Mouse (Mus musculus) kidney, embryonic 16.5 days (tissue): ENCODE measurements at regions not wholly inside any gene's neighbourhood (a gene's known extent, or its start where the extent isn't known, plus 50 kb on each side); places are given as distances from the start of the nearest gene placed in this dataset.

Experiments
- ATAC-seq: fragments of 200-750 bp; cut with Nextera tagmentation; 2 replicates; pipeline ENCODE4 v1.8.0; 2017; ENCODE audit warnings: moderate TSS enrichment; ENCODE audit not compliant: low FRiP score, low TSS enrichment
- H3K27ac ChIP-seq: fragments of 300-500 bp; sonication (generic); 2 replicates; pipeline ENCODE4 v1.5.1; 2014; ENCODE audit warnings: low read length
- H3K27me3 ChIP-seq: fragments of 300-500 bp; sonication (generic); 2 replicates; pipeline ENCODE4 v1.6.1; 2014; ENCODE audit warnings: low read length, control low read depth, mixed read lengths; ENCODE audit not compliant: insufficient read depth
- H3K36me3 ChIP-seq: fragments of 300-500 bp; sonication (generic); 2 replicates; pipeline ENCODE4 v1.6.1; 2014; ENCODE audit warnings: low read length, control low read depth, mixed read lengths; ENCODE audit not compliant: insufficient read depth
- H3K4me1 ChIP-seq: fragments of 300-500 bp; sonication (generic); 2 replicates; pipeline ENCODE4 v1.6.1; 2014; ENCODE audit warnings: low read length, control low read depth, mixed read lengths; ENCODE audit not compliant: insufficient read depth
- H3K4me2 ChIP-seq: fragments of 300-500 bp; sonication (generic); replicated peaks from 2 replicates; pipeline ENCODE4 v1.6.1; 2014; ENCODE audit warnings: low read depth, low read length
- H3K4me3 ChIP-seq: fragments of 300-500 bp; sonication (generic); 2 replicates; pipeline ENCODE4 v1.5.1; 2014; ENCODE audit warnings: mild to moderate bottlenecking, low read length
- H3K9ac ChIP-seq: fragments of 300-500 bp; sonication (generic); replicated peaks from 2 replicates; pipeline ENCODE4 v1.6.1; 2014; ENCODE audit warnings: low read length
- H3K9me3 ChIP-seq: fragments of 300-500 bp; sonication (generic); 2 replicates; pipeline ENCODE4 v1.6.1; 2016; ENCODE audit warnings: low read length, control low read depth
- WGBS: fragments of 180-500 bp; shearing (Covaris S2); extraction: QIAGEN DNeasy Blood & Tissue Kit; methylation state at CpG from one replicate; pipeline ENCODE4 v1.1.7; 2014; 5-methylcytosine and 5-hydroxymethylcytosine counted together

DNA sequence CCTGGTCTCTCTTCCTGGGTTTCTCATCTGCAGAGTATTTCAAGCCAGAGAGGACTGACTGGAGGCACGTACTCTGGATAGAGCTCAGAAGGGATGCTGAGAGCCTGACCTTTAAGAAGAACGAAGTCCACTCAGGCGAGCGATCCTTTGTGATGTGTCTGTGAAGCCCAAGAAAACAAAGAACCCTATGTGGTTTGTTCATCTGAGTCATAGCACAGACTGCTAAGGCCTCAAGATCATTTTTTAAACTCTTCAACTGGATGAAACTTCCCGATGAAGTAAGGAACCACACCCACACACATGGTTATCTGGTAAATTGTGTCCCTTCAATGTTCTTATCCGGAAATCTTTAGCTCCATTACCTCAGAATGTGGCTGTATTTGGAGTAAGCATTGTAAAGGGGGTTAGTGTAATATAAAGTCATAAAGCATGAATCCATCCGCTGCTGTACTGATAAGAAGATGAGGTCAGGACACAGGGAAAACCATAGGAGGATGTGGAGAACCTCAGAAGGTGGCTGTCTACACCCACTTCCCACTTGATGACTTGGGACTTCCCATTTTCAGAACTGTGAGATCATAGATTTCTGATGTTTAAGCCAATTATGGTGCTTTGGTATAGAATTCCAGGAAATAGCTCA, 247.9 kb downstream of the Klf6 start:
- no peak for ATAC-seq
- no peak overlapping the region for H3K4me2 ChIP-seq
- WGBS: 88% methylated on average over 7 of the region's 7 CpGs

DNA sequence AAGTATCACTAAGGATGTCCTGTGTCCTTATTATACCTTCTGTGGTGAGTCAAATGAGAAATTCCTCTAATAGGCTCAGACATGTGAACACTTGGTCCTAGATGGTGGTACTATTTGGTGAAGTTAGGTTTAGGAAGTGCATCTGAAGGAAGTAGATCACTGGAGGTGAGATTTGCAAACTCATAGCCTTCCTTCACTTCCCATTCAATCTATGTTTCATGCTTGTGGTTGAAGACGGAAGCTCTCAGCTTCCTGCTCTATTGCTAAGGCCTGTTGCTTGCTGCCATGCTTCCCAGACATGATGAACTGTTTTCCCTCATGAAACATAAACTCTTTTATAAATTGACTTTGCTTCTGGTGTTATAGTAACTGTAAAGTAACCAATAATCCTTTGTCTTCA, 258.4 kb downstream of the Klf6 start:
- Histone ChIP-seq H3K27ac (no peak overlapping the region), H3K4me3 (no peak overlapping the region), H3K27me3 (no peaks in the 10 kb centered on the region), H3K9ac (no peak overlapping the region), H3K36me3 (no peaks in the 10 kb centered on the region), H3K9me3 (no peaks in the 10 kb centered on the region), H3K4me2 (no peak overlapping the region), H3K4me1 (no peaks in the 10 kb centered on the region)
- 77% methylated on average over 1 of the region's 1 CpGs for WGBS
- no peak for ATAC-seq

More for the DNA sequence above, 247.9 kb downstream of the Klf6 start:
- Histone ChIP-seq H3K4me3 (no peak overlapping the region), H3K4me1 (no peaks in the 10 kb centered on the region), H3K9me3 (no peaks in the 10 kb centered on the region), H3K9ac (no peak overlapping the region), H3K36me3 (no peaks in the 10 kb centered on the region), H3K27ac (no peak overlapping the region), H3K27me3 (no peaks in the 10 kb centered on the region)

DNA sequence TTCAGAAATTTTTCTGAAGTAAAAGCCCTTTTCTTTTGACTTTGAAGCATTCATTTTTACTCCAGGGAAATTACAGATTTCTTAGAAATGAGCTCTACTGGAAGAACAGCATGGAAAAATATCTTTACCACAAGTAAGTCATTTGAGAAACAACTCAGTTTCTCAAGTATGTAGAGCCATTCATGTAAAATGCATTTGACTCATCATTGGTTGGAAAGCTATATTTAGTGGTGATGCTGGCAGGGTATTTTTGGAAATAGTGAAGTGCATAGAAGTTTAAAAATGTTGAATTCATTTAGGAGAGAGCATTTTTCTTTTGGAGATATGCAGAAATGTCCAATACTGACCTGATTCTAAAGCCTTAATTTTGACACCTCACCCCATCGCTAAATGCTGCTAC, 266.0 kb downstream of the Klf6 start:
- ATAC-seq: no peak
- no peak overlapping the region for H3K4me3 ChIP-seq
- H3K36me3 ChIP-seq: no peaks in the 10 kb centered on the region
- no peak overlapping the region for H3K9ac ChIP-seq
- no peak overlapping the region for H3K27ac ChIP-seq
- no peaks in the 10 kb centered on the region for H3K27me3 ChIP-seq
- H3K9me3 ChIP-seq: no peaks in the 10 kb centered on the region
- no peak overlapping the region for H3K4me2 ChIP-seq
- WGBS: 96% methylated on average over 1 of the region's 1 CpGs
- H3K4me1 ChIP-seq: no peaks in the 10 kb centered on the region

DNA sequence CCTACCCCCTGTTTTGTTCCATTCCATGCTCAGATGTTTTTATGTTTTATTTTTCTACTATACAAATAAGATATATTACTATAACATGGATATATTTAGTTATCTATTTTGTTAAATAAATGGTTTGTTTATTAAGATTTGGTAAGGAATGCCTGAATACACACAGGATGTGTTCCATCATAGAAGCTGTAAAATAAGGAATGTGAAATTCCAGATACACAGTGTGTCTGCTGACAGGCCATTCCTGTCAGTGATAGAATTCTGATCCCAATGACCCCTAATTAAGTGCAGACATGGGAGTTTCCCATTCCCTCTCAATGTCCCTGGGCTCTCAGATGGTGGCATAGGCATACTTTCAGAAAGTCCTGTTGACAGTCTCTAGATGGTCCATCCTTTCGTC, 267.6 kb downstream of the Klf6 start:
- Histone ChIP-seq H3K9ac (no peak overlapping the region), H3K4me1 (no peaks in the 10 kb centered on the region), H3K4me3 (no peak overlapping the region), H3K4me2 (no peak overlapping the region), H3K36me3 (no peaks in the 10 kb centered on the region), H3K27me3 (no peaks in the 10 kb centered on the region), H3K27ac (no peak overlapping the region), H3K9me3 (no peaks in the 10 kb centered on the region)
- peak; percentile 63; the same call in 1 of the 2 replicates for ATAC-seq
- WGBS: 52% methylated on average over 1 of the region's 1 CpGs

DNA sequence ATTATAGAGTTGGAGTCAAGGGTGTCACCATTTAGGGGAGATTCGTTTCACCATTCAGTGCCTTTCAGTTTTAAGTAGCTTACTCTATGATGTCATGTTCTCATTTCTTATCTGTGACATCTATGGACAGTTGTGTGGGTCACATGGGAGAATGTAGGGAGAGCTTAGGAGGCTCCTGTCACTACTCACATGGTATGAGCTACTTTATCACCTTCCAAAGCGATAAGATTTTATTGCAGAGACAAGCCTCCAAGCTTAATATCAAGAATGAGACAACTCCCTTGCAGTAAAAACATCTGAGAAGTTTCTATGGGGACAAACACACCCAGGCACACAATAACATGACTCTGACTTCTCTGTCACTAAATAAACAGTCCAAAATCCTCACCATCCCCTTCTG, 270.1 kb downstream of the Klf6 start:
- 46% methylated on average over 2 of the region's 2 CpGs for WGBS
- H3K9me3 ChIP-seq: no peaks in the 10 kb centered on the region
- H3K9ac ChIP-seq: no peak overlapping the region
- H3K36me3 ChIP-seq: no peaks in the 10 kb centered on the region
- no peaks in the 10 kb centered on the region for H3K27me3 ChIP-seq
- H3K4me1 ChIP-seq: no peaks in the 10 kb centered on the region
- ATAC-seq: no peak
- H3K4me2 ChIP-seq: no peak overlapping the region
- H3K27ac ChIP-seq: no peak overlapping the region
- H3K4me3 ChIP-seq: no peak overlapping the region

DNA sequence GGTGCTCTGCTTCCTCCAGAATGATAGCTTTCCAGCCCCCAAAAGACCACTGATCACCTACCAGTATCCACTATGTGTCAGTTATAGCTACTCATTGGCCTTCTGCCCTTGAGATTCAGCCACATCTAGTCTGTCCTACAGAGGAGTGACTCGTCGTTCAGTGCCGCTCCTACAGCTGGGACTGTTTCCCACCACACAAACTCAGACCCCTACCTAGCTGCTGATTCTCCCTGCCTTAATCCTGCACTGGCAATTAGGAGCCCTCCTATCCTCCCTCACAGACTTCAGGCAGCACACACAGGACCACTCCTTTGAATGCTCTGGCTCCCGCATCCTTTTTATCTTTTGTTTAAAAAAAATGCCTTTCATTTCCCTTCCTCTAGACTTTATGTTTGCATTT, 275.9 kb downstream of the Klf6 start:
- no peak overlapping the region for H3K4me3 ChIP-seq
- no peaks in the 10 kb centered on the region for H3K36me3 ChIP-seq
- H3K27me3 ChIP-seq: no peaks in the 10 kb centered on the region
- no peak overlapping the region for H3K9ac ChIP-seq
- no peak for ATAC-seq
- no peaks in the 10 kb centered on the region for H3K9me3 ChIP-seq
- H3K4me1 ChIP-seq: no peaks in the 10 kb centered on the region
- WGBS: 26% methylated on average over 4 of the region's 4 CpGs
- no peak overlapping the region for H3K27ac ChIP-seq
- no peak overlapping the region for H3K4me2 ChIP-seq

DNA sequence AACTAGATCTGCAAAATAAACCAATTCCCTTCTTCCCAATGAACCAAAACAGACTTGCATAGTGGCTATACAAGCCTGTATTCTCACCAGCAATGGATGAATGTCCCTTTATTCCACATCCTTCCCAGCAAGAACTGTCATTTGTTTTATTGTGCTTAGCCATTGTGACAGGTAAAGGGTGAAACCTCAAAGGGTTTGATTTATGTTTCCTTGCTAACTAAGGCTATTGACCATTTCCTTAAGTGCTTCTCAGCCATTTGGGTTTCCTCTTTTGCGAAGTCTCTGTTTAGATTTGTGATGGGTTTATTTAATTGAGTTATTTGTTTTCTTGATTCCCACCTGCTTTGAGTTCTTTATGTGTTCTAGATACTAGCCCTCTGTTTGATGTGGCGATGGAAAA, 281.5 kb downstream of the Klf6 start:
- Histone ChIP-seq H3K36me3 (no peaks in the 10 kb centered on the region), H3K27me3 (no peaks in the 10 kb centered on the region), H3K4me3 (no peak overlapping the region), H3K9ac (no peak overlapping the region), H3K4me2 (no peak overlapping the region), H3K4me1 (no peaks in the 10 kb centered on the region), H3K9me3 (no peaks in the 10 kb centered on the region), H3K27ac (no peak overlapping the region)
- WGBS: 33% methylated on average over 2 of the region's 2 CpGs
- no peak for ATAC-seq

DNA sequence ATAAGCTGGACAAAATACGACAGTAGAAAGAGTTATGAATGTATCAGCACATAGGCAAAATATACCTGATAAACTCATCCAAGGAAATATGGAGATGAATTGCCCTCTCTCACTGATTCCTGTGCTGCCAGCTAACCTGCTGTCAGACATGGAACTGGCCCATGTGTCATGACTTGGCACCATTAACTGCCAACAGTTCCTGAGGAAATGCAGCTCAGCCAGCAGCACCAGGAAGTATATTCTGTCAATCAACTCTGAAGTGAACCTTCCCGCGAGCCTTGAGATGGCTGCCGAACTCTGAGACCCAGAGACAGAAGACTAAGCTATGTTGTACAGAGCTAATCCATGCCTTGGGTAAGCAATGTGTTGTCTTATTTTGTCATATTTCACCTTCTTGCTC, 292.4 kb downstream of the Klf6 start:
- no peaks in the 10 kb centered on the region for H3K36me3 ChIP-seq
- 84% methylated on average over 4 of the region's 4 CpGs for WGBS
- no peak overlapping the region for H3K9ac ChIP-seq
- H3K27me3 ChIP-seq: no peaks in the 10 kb centered on the region
- no peaks in the 10 kb centered on the region for H3K9me3 ChIP-seq
- no peak overlapping the region for H3K27ac ChIP-seq
- H3K4me3 ChIP-seq: no peak overlapping the region
- ATAC-seq: no peak
- H3K4me2 ChIP-seq: no peak overlapping the region
- no peaks in the 10 kb centered on the region for H3K4me1 ChIP-seq

DNA sequence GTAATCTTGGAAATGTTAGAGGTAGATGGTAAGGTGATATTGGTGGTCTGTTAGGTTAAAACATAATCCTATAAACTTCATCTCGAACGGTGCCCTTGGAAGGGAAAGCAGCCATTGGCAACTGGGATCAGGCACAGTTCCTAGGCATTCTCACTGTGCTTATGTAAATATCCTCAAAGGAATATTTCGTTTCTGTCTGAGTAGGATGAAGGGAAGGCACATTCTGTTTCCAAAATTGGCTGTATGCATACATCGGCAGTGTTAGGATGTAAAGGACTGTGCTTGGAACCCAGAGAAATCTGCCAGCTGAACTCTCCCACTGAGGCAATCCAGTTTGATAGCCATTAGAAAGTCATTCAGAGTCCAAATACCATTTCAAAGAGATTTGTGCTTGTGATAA, 294.9 kb downstream of the Klf6 start:
- H3K9me3 ChIP-seq: no peaks in the 10 kb centered on the region
- no peaks in the 10 kb centered on the region for H3K36me3 ChIP-seq
- no peak overlapping the region for H3K9ac ChIP-seq
- H3K4me2 ChIP-seq: no peak overlapping the region
- H3K27me3 ChIP-seq: no peaks in the 10 kb centered on the region
- 70% methylated on average over 4 of the region's 4 CpGs for WGBS
- no peak overlapping the region for H3K4me3 ChIP-seq
- no peak overlapping the region for H3K27ac ChIP-seq
- H3K4me1 ChIP-seq: no peaks in the 10 kb centered on the region
- ATAC-seq: no peak

DNA sequence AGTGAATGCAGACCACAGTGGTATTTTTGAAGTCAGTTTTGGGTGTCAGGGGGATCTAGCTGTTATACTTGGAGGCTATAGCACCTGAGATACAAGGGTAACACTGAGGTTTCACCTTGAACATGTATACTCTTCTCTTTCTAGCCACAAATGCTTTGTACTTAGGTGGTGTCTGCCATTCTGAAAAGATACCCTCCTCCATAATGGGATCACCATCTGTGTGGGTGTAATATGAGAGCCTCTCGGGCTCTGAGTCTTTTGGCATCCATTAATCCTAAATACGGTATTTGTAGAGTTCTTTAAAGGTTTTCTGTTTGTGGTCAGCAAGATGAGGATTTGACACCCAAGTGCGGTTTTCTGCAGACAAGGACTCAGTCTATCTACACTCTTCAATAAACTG, 295.7 kb downstream of the Klf6 start:
- Histone ChIP-seq H3K4me3 (no peak overlapping the region), H3K9ac (no peak overlapping the region), H3K4me1 (no peaks in the 10 kb centered on the region), H3K36me3 (no peaks in the 10 kb centered on the region), H3K9me3 (no peaks in the 10 kb centered on the region), H3K27ac (no peak overlapping the region), H3K4me2 (no peak overlapping the region), H3K27me3 (no peaks in the 10 kb centered on the region)
- WGBS: 40% methylated on average over 3 of the region's 3 CpGs
- 0 out of 2 replicates have a peak, but pooled peaks have one; percentile 6 for ATAC-seq
